Mouse (Mus musculus): Measurements from ENCODE around the gene Pfdn5.

- TF ChIP-seq CTCF (IDR thresholded peaks at IDR 0.05; ENCODE audit: low read depth), result no peak
- no peak for TF ChIP-seq EP300 (optimal IDR thresholded peaks at IDR 0.05)
Measured at GRCm38 (mm10) chr15:102326892-102327291, 976 bp downstream of the Pfdn5 start.

Data from stomach, postnatal 0 days (tissue).